Mouse (Mus musculus): ENCODE data around the gene Ccdc36.

The Ccdc36 gene

GRCm38 (mm10) chr9:108378736-108379135, 49.5 kb downstream of the Ccdc36 start:
- DNase-seq (ENCODE audit: low read depth, low spot score) = no peak

DNA sequence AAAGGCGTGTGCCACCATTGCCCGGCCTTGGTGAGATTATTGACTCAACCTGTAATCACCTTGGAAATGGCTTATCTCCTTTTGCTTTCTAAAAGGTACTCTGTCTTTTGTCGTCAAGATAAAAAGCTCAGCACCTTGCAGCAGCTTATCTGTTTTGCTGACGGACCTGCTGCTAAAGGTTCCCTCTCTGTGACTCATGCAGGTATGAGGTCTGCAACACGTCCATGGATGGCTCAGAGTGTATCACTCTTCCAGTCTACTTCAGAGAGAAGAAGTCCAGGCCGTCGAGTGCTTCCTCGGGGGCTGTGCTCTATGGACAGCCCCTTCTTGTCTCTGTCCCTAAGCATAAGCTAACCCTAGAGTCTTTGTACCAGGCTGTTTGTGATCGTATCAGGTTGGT, 50.0 kb downstream of the Ccdc36 start:
- DNase-seq (ENCODE audit: low read depth, low spot score) = no peak

All from forelimb bud, embryonic 11.5 days (tissue).